Mouse (Mus musculus): ENCODE results near the gene Acsl5. TPM values are rescaled to one million over a fixed set of nuclear protein-coding genes. Genes with fewer than 3 reads are reported as not detected.
A peak's percentile ranks its signal among the peaks of the same experiment; 100 is the strongest.

Gene Acsl5
- polyA plus RNA-seq, 2 experiments from 2014 or later: 65.4 to 98.0 TPM

- no peak for ATAC-seq
Measured at GRCm38 (mm10) chr19:55290621-55291270, 39.0 kb downstream of the Acsl5 start.

- ATAC-seq: no peak
Measured at GRCm38 (mm10) chr19:55292210-55292850, 40.6 kb downstream of the Acsl5 start.

- no peak for ATAC-seq
Measured at GRCm38 (mm10) chr19:55293175-55293574, 41.4 kb downstream of the Acsl5 start.

GRCm38 (mm10) chr19:55295075-55295474 is 43.3 kb downstream of the Acsl5 start:
- no peak for ATAC-seq

- no peak for ATAC-seq
Measured at GRCm38 (mm10) chr19:55295556-55295955, 43.8 kb downstream of the Acsl5 start.

GRCm38 (mm10) chr19:55296301-55296700 is 44.6 kb downstream of the Acsl5 start:
- no peak for ATAC-seq

GRCm38 (mm10) chr19:55297489-55297888 is 45.8 kb downstream of the Acsl5 start:
- no peak for ATAC-seq

- ATAC-seq: no peak
Measured at GRCm38 (mm10) chr19:55297961-55298360, 46.2 kb downstream of the Acsl5 start.

GRCm38 (mm10) chr19:55299378-55299777 is 47.6 kb downstream of the Acsl5 start:
- no peak for ATAC-seq

GRCm38 (mm10) chr19:55300525-55300924 is 48.8 kb downstream of the Acsl5 start:
- ATAC-seq: no peak

- no peak for ATAC-seq
Measured at GRCm38 (mm10) chr19:55305024-55305423, 53.3 kb downstream of the Acsl5 start.

GRCm38 (mm10) chr19:55311874-55312273 is 60.1 kb downstream of the Acsl5 start:
- no peak for ATAC-seq

GRCm38 (mm10) chr19:55313649-55314048 is 61.9 kb downstream of the Acsl5 start:
- no peak for ATAC-seq

GRCm38 (mm10) chr19:55315452-55316108 is 63.8 kb downstream of the Acsl5 start, which contains the start of gene Zdhhc6:
Zdhhc6 (minus strand) TSS chr19:55316032.
- peak; percentile 41 for ATAC-seq

GRCm38 (mm10) chr19:55316109-55316714 is 64.5 kb downstream of the Acsl5 start, which contains the start of gene Vti1a:
Vti1a (plus strand) TSS chr19:55316295.
- peak; percentile 82 for ATAC-seq

- ATAC-seq: no peak
Measured at GRCm38 (mm10) chr19:55316901-55317300, 65.2 kb downstream of the Acsl5 start.

- ATAC-seq: no peak
Measured at GRCm38 (mm10) chr19:55319036-55319435, 67.3 kb downstream of the Acsl5 start.

- no peak for ATAC-seq
Measured at GRCm38 (mm10) chr19:55319521-55319920, 67.8 kb downstream of the Acsl5 start.

- no peak for ATAC-seq
Measured at GRCm38 (mm10) chr19:55322604-55323003, 70.9 kb downstream of the Acsl5 start.

GRCm38 (mm10) chr19:55327510-55327909 is 75.8 kb downstream of the Acsl5 start:
- no peak for ATAC-seq

- ATAC-seq: no peak
Measured at GRCm38 (mm10) chr19:55331776-55332175, 80.0 kb downstream of the Acsl5 start.

GRCm38 (mm10) chr19:55332641-55333268 is 81.0 kb downstream of the Acsl5 start:
- peak; percentile 65 for ATAC-seq

GRCm38 (mm10) chr19:55335881-55336280 is 84.1 kb downstream of the Acsl5 start:
- no peak for ATAC-seq
